Mouse (Mus musculus): Measurements from ENCODE around the gene Bcor. TPM values are rescaled to one million over a fixed set of nuclear protein-coding genes. Genes with fewer than 3 reads are reported as not detected.

Gene Bcor
- polyA plus RNA-seq, 1 experiment from 2014 or later, result 23.1 TPM

- Histone ChIP-seq H3K27me3 (no peaks in the 10 kb centered on the region; the same call in 1 of the 2 replicates), H3K4me1 (no peaks in the 10 kb centered on the region), H3K36me3 (replicated peaks) (no peaks in the 10 kb centered on the region), H3K9ac (no peak overlapping the region), H3K9me3 (no peaks in the 10 kb centered on the region), H3K27ac (no peak overlapping the region), H3K4me2 (no peak overlapping the region), H3K4me3 (replicated peaks) (no peak overlapping the region)
- ATAC-seq (ENCODE audit: low FRiP score), result no peak
- 95% methylated on average over 6 of the region's 6 CpGs for WGBS
Measured at GRCm38 (mm10) chrX:12110518-12110917, 49.6 kb downstream of the Bcor start.

GRCm38 (mm10) chrX:12105358-12105757 is 54.8 kb downstream of the Bcor start:
- H3K9me3 ChIP-seq, result no peaks in the 10 kb centered on the region
- H3K36me3 ChIP-seq (replicated peaks), result no peaks in the 10 kb centered on the region
- 83% methylated on average over 7 of the region's 7 CpGs for WGBS
- H3K4me3 ChIP-seq (replicated peaks), result no peak overlapping the region
- H3K9ac ChIP-seq, result no peak overlapping the region
- no peak overlapping the region for H3K4me2 ChIP-seq
- no peak for ATAC-seq (ENCODE audit: low FRiP score)
- peaks cover 3% of the 10 kb centered on the region; the same call in 1 of the 2 replicates for H3K27me3 ChIP-seq
- H3K4me1 ChIP-seq, result no peaks in the 10 kb centered on the region
- H3K27ac ChIP-seq, result no peak overlapping the region

- H3K27me3 ChIP-seq, result peaks cover 35% of the 10 kb centered on the region
- H3K4me1 ChIP-seq, result no peaks in the 10 kb centered on the region
- no peak overlapping the region for H3K4me2 ChIP-seq
- no peak overlapping the region for H3K27ac ChIP-seq
- H3K9ac ChIP-seq, result no peak overlapping the region
- no peaks in the 10 kb centered on the region for H3K36me3 ChIP-seq (replicated peaks)
- H3K9me3 ChIP-seq, result no peaks in the 10 kb centered on the region
- H3K4me3 ChIP-seq (replicated peaks), result no peak overlapping the region
- ATAC-seq (ENCODE audit: low FRiP score), result no peak
- WGBS, result 86% methylated on average over 12 of the region's 12 CpGs
Measured at GRCm38 (mm10) chrX:12096783-12097526, 63.2 kb downstream of the Bcor start.

GRCm38 (mm10) chrX:12093371-12093770 is 66.8 kb downstream of the Bcor start:
- no peak for ATAC-seq (ENCODE audit: low FRiP score)
- Histone ChIP-seq H3K9ac (no peak overlapping the region), H3K27ac (no peak overlapping the region), H3K36me3 (replicated peaks) (no peaks in the 10 kb centered on the region), H3K4me2 (no peak overlapping the region), H3K4me3 (replicated peaks) (no peak overlapping the region), H3K4me1 (peaks cover 22% of the 10 kb centered on the region), H3K9me3 (no peaks in the 10 kb centered on the region), H3K27me3 (peaks cover 70% of the 10 kb centered on the region)
- WGBS, result 90% methylated on average over 4 of the region's 4 CpGs

GRCm38 (mm10) chrX:12091431-12092061 is 68.6 kb downstream of the Bcor start:
- Histone ChIP-seq H3K9me3 (no peaks in the 10 kb centered on the region), H3K27ac (peak overlapping the region; percentile 97), H3K4me3 (replicated peaks) (peak overlapping the region; percentile 50), H3K4me2 (peak overlapping the region; percentile 83), H3K4me1 (peaks cover 33% of the 10 kb centered on the region), H3K36me3 (replicated peaks) (no peaks in the 10 kb centered on the region), H3K9ac (peak overlapping the region; percentile 68), H3K27me3 (peaks cover 84% of the 10 kb centered on the region)
- WGBS, result 4% methylated on average over 34 of the region's 56 CpGs
- ATAC-seq (ENCODE audit: low FRiP score), result no peak

GRCm38 (mm10) chrX:12090871-12091404 is 69.2 kb downstream of the Bcor start:
- Histone ChIP-seq H3K27me3 (peaks cover 90% of the 10 kb centered on the region), H3K4me3 (replicated peaks) (peak overlapping the region; percentile 50), H3K9ac (peak overlapping the region; percentile 68), H3K36me3 (replicated peaks) (no peaks in the 10 kb centered on the region), H3K4me2 (peak overlapping the region; percentile 83), H3K4me1 (peaks cover 37% of the 10 kb centered on the region), H3K27ac (peak overlapping the region; percentile 97), H3K9me3 (no peaks in the 10 kb centered on the region)
- peak; percentile 37 for ATAC-seq (ENCODE audit: low FRiP score)
- 2% methylated on average over 33 of the region's 47 CpGs for WGBS

- Histone ChIP-seq H3K9ac (peak overlapping the region; percentile 17; the same call in 1 of the 2 replicates), H3K9me3 (no peaks in the 10 kb centered on the region), H3K4me2 (peak overlapping the region; percentile 83), H3K4me3 (replicated peaks) (peak overlapping the region; percentile 50), H3K4me1 (peaks cover 41% of the 10 kb centered on the region), H3K27ac (peak overlapping the region; percentile 97), H3K36me3 (replicated peaks) (no peaks in the 10 kb centered on the region), H3K27me3 (peaks cover 93% of the 10 kb centered on the region)
- peak; percentile 12; the same call in 1 of the 2 replicates for ATAC-seq (ENCODE audit: low FRiP score)
- WGBS, result 1% methylated on average over 37 of the region's 37 CpGs
Measured at GRCm38 (mm10) chrX:12090151-12090870, 69.8 kb downstream of the Bcor start.

- under 1% methylated on average over 45 of the region's 52 CpGs for WGBS
- Histone ChIP-seq H3K36me3 (replicated peaks) (no peaks in the 10 kb centered on the region), H3K9ac (no peak overlapping the region; the same call in 1 of the 2 replicates)
Measured at GRCm38 (mm10) chrX:12089353-12090081, 70.6 kb downstream of the Bcor start.

GRCm38 (mm10) chrX:12089027-12089340 is 71.2 kb downstream of the Bcor start:
- no peaks in the 10 kb centered on the region for H3K36me3 ChIP-seq (replicated peaks)
- H3K9ac ChIP-seq, result 0 out of 2 replicates have a peak overlapping the region, but pooled peaks have one; percentile 68

More at GRCm38 (mm10) chrX:12089353-12090081, 70.6 kb downstream of the Bcor start:
- peaks cover 93% of the 10 kb centered on the region for H3K27me3 ChIP-seq
- ATAC-seq (ENCODE audit: low FRiP score), result peak; percentile 22; the same call in 1 of the 2 replicates
- H3K27ac ChIP-seq, result peak overlapping the region; percentile 97
- peaks cover 49% of the 10 kb centered on the region for H3K4me1 ChIP-seq
- no peaks in the 10 kb centered on the region for H3K9me3 ChIP-seq
- peak overlapping the region; percentile 83 for H3K4me2 ChIP-seq
- peak overlapping the region; percentile 21 for H3K4me3 ChIP-seq (replicated peaks)

GRCm38 (mm10) chrX:12088301-12089026 is 71.7 kb downstream of the Bcor start:
- H3K36me3 ChIP-seq (replicated peaks), result no peaks in the 10 kb centered on the region
- peak overlapping the region; percentile 83 for H3K4me2 ChIP-seq
- H3K4me3 ChIP-seq (replicated peaks), result peak overlapping the region; percentile 46
- H3K27ac ChIP-seq, result peak overlapping the region; percentile 97
- H3K4me1 ChIP-seq, result peaks cover 55% of the 10 kb centered on the region
- under 1% methylated on average over 49 of the region's 72 CpGs for WGBS
- peaks cover 93% of the 10 kb centered on the region for H3K27me3 ChIP-seq
- H3K9ac ChIP-seq, result peak overlapping the region; percentile 68
- ATAC-seq (ENCODE audit: low FRiP score), result peak; percentile 68
- H3K9me3 ChIP-seq, result no peaks in the 10 kb centered on the region

More at GRCm38 (mm10) chrX:12089027-12089340, 71.2 kb downstream of the Bcor start:
- Histone ChIP-seq H3K27me3 (peaks cover 93% of the 10 kb centered on the region), H3K27ac (peak overlapping the region; percentile 97), H3K4me3 (replicated peaks) (peak overlapping the region; percentile 46), H3K9me3 (no peaks in the 10 kb centered on the region), H3K4me1 (peaks cover 50% of the 10 kb centered on the region), H3K4me2 (peak overlapping the region; percentile 83)
- ATAC-seq (ENCODE audit: low FRiP score), result no peak
- 6% methylated on average over 13 of the region's 13 CpGs for WGBS
